Mouse (Mus musculus) CH12.LX (cell line): ENCODE measurements around the gene Ttll10. TPM values are rescaled to one million over a fixed set of nuclear protein-coding genes. Genes with fewer than 3 reads are reported as not detected.

Source experiments
- DNase-seq: peaks from one replicate; pipeline ENCODE4 v3.0.0-alpha.2; 2013; ENCODE audit errors: extremely low read depth
- H3K27ac ChIP-seq: 2 replicates; pipeline ENCODE4 v1.5.1; 2012; ENCODE audit warnings: low read depth, mild to moderate bottlenecking, control low read depth, moderate library complexity; ENCODE audit not compliant: insufficient read depth
- H3K27me3 ChIP-seq: replicated peaks from 2 replicates; pipeline ENCODE3; 2012; ENCODE audit warnings: inconsistent platforms
- H3K36me3 ChIP-seq, 2 experiments: replicated peaks in 1 of 2; 2 replicates each; pipeline versions ENCODE3 to v1.6.1; 2012; ENCODE audit warnings: inconsistent platforms in 1 of 2, low read length in 1 of 2, mild to moderate bottlenecking in 1 of 2, mixed read lengths in 1 of 2, moderate library complexity in 1 of 2; ENCODE audit not compliant: control insufficient read depth in 1 of 2, insufficient read depth in 1 of 2
- H3K4me1 ChIP-seq, 2 experiments: 2 replicates each; pipeline ENCODE4 v1.6.1; 2012; ENCODE audit warnings: inconsistent platforms in 1 of 2, moderate library complexity in 1 of 2; ENCODE audit not compliant: insufficient read depth in 2 of 2, control insufficient read depth in 1 of 2
- H3K4me2 ChIP-seq: 2 replicates; pipeline ENCODE4 v1.6.1; 2012; ENCODE audit warnings: low read depth, mild to moderate bottlenecking, control low read depth; ENCODE audit not compliant: poor library complexity, insufficient read depth, severe bottlenecking
- H3K4me3 ChIP-seq, 3 experiments: fragments of 150-350 bp in 1 of 3; sonication (generic) in 1 of 3; replicated peaks in 1 of 3; 2 replicates each; pipeline versions ENCODE3 to v1.5.1; 2011 to 2012; ENCODE audit warnings: low read depth in 2 of 3, low read length in 2 of 3, mild to moderate bottlenecking in 2 of 3, moderate library complexity in 2 of 3, control low read depth in 1 of 3, improper control_type of control experiment in 1 of 3, inconsistent platforms in 1 of 3, mixed read lengths in 1 of 3; ENCODE audit not compliant: poor library complexity in 1 of 3
- H3K79me2 ChIP-seq: replicated peaks from 2 replicates; pipeline ENCODE4 v1.6.1; 2012; ENCODE audit warnings: mild to moderate bottlenecking, moderate library complexity; ENCODE audit not compliant: control insufficient read depth, poor library complexity, insufficient read depth, severe bottlenecking; ENCODE audit errors: extremely low read depth
- H3K9ac ChIP-seq: 2 replicates; pipeline ENCODE4 v1.6.1; 2012; ENCODE audit warnings: low read depth, mild to moderate bottlenecking, control low read depth, moderate library complexity; ENCODE audit not compliant: insufficient read depth
- H3K9me3 ChIP-seq: replicated peaks from 2 replicates; pipeline ENCODE3; 2012; ENCODE audit warnings: low read length, inconsistent platforms, mixed read lengths
- CHD1 ChIP-seq: IDR thresholded peaks from 2 replicates; pipeline ENCODE4 v1.6.1; 2012; ENCODE audit warnings: low read depth, low read length, improper control_type of control experiment, inconsistent platforms
- CHD2 ChIP-seq: IDR thresholded peaks from 2 replicates; pipeline ENCODE4 v1.6.1; 2011; ENCODE audit warnings: low read length, improper control_type of control experiment
- CTCF ChIP-seq, 2 experiments: IDR thresholded peaks in 1 of 2; conservative IDR thresholded peaks in 1 of 2; 2 replicates each; pipeline ENCODE4 v1.5.1; 2011 to 2012; ENCODE audit warnings: low read depth in 2 of 2, low read length in 2 of 2, improper control_type of control experiment in 1 of 2, inconsistent platforms in 1 of 2, mild to moderate bottlenecking in 1 of 2, moderate library complexity in 1 of 2
- E2F4 ChIP-seq: IDR thresholded peaks from 2 replicates; pipeline ENCODE4 v1.6.1; 2011; ENCODE audit warnings: low read depth, low read length, improper control_type of control experiment; ENCODE audit not compliant: insufficient replicate concordance
- ELF1 ChIP-seq: IDR thresholded peaks from 2 replicates; pipeline ENCODE4 v1.6.1; 2014; ENCODE audit warnings: low read depth, mild to moderate bottlenecking, inconsistent platforms, low read length, improper control_type of control experiment
- EP300 ChIP-seq: IDR thresholded peaks from 2 replicates; pipeline ENCODE4 v1.6.1; 2011; ENCODE audit warnings: low read length, improper control_type of control experiment
- ETS1 ChIP-seq: conservative IDR thresholded peaks from 2 replicates; pipeline ENCODE4 v1.6.1; 2012; ENCODE audit warnings: low read depth, mild to moderate bottlenecking, inconsistent platforms, low read length, improper control_type of control experiment, moderate library complexity
- GABPA ChIP-seq: IDR thresholded peaks from 2 replicates; pipeline ENCODE4 v1.6.1; 2012; ENCODE audit warnings: low read depth, low read length, improper control_type of control experiment, inconsistent platforms; ENCODE audit not compliant: insufficient replicate concordance
- HCFC1 ChIP-seq: IDR thresholded peaks from 2 replicates; pipeline ENCODE4 v1.6.1; 2012; ENCODE audit warnings: low read depth, mild to moderate bottlenecking, inconsistent platforms, low read length, improper control_type of control experiment
- IRF4 ChIP-seq: IDR thresholded peaks from 2 replicates; pipeline ENCODE4 v1.6.1; 2014; ENCODE audit warnings: low read depth, mild to moderate bottlenecking, inconsistent platforms, low read length, improper control_type of control experiment
- JUN ChIP-seq: IDR thresholded peaks from 2 replicates; pipeline ENCODE4 v1.6.1; 2011; ENCODE audit warnings: low read depth, mild to moderate bottlenecking, low read length, improper control_type of control experiment, moderate library complexity; ENCODE audit not compliant: insufficient read depth
- JUND ChIP-seq: conservative IDR thresholded peaks from 2 replicates; pipeline ENCODE4 v1.6.1; 2011; ENCODE audit warnings: low read depth, low read length, improper control_type of control experiment
- KAT2A ChIP-seq: IDR thresholded peaks from 2 replicates; pipeline ENCODE4 v1.6.1; 2012; ENCODE audit warnings: low read length, improper control_type of control experiment, inconsistent platforms; ENCODE audit not compliant: insufficient replicate concordance
- MAFK ChIP-seq: IDR thresholded peaks from 2 replicates; pipeline ENCODE4 v1.6.1; 2011; ENCODE audit warnings: low read length, improper control_type of control experiment; ENCODE audit not compliant: insufficient replicate concordance
- MAZ ChIP-seq: IDR thresholded peaks from 2 replicates; pipeline ENCODE4 v1.6.1; 2012; ENCODE audit warnings: low read depth, mild to moderate bottlenecking, inconsistent platforms, low read length, improper control_type of control experiment, moderate library complexity
- MYC ChIP-seq: IDR thresholded peaks from 2 replicates; pipeline ENCODE4 v1.6.1; 2011; ENCODE audit warnings: low read depth, mild to moderate bottlenecking, improper control_type of control experiment, low read length
- NELFE ChIP-seq: IDR thresholded peaks from 2 replicates; pipeline ENCODE4 v1.6.1; 2011; ENCODE audit warnings: low read depth, low read length, improper control_type of control experiment
- POLR2A ChIP-seq: IDR thresholded peaks from 2 replicates; pipeline ENCODE4 v1.6.1; 2011; ENCODE audit warnings: low read depth, mild to moderate bottlenecking, improper control_type of control experiment, low read length
- POLR2AphosphoS2 ChIP-seq: IDR thresholded peaks from 2 replicates; pipeline ENCODE4 v1.6.1; 2011; ENCODE audit warnings: low read depth, low read length, improper control_type of control experiment
- RAD21 ChIP-seq: IDR thresholded peaks from 2 replicates; pipeline ENCODE4 v1.6.1; 2011; ENCODE audit warnings: low read depth, mild to moderate bottlenecking, low read length, improper control_type of control experiment, moderate library complexity
- RCOR1 ChIP-seq: conservative IDR thresholded peaks from 2 replicates; pipeline ENCODE4 v1.6.1; 2012; ENCODE audit warnings: low read depth, mild to moderate bottlenecking, inconsistent platforms, low read length, improper control_type of control experiment
- TBP ChIP-seq: conservative IDR thresholded peaks from 2 replicates; pipeline ENCODE4 v1.6.1; 2011; ENCODE audit warnings: low read depth, low read length, improper control_type of control experiment
- USF1 ChIP-seq: IDR thresholded peaks from 2 replicates; pipeline ENCODE4 v1.6.1; 2014; ENCODE audit warnings: low read depth, mild to moderate bottlenecking, inconsistent platforms, low read length, improper control_type of control experiment
- ZC3H11A ChIP-seq: IDR thresholded peaks from 2 replicates; pipeline ENCODE4 v1.6.1; 2012; ENCODE audit warnings: low read depth, mild to moderate bottlenecking, inconsistent platforms, low read length, improper control_type of control experiment
- ZMIZ1 ChIP-seq: IDR thresholded peaks from 2 replicates; pipeline ENCODE4 v1.6.1; 2012; ENCODE audit warnings: low read depth, mild to moderate bottlenecking, inconsistent platforms, low read length, improper control_type of control experiment
- ZNF384 ChIP-seq: IDR thresholded peaks from 2 replicates; pipeline ENCODE4 v1.6.1; 2012; ENCODE audit warnings: low read depth, low read length, improper control_type of control experiment, inconsistent platforms
- dilution Hi-C: fragments of 300-500 bp; cut with MboI; formaldehyde crosslinking; loops from 2 replicates; pipeline ENCODE4 v1.14.3; 2020; ENCODE audit warnings: low sequenced_read_pairs; ENCODE audit not compliant: extremely low pct_unique_long_range_greater_than_20kb, extremely low pct_ligation_motif_present
- in situ Hi-C: fragments of 300-500 bp; cut with MboI; formaldehyde crosslinking; loops from 3 replicates; pipeline ENCODE4 v1.14.3; 2019; ENCODE audit warnings: low sequenced_read_pairs, low pct_ligation_motif_present, low pct_unique_long_range_greater_than_20kb, mixed read lengths
- polyA plus RNA-seq: library from polyadenylated mRNA; unstranded; fragments of >175 nt; gene quantifications from 2 replicates; pipeline ENCODE4 v1.2.1, GENCODE M21; 2012; ENCODE audit warnings: low read depth; ENCODE audit not compliant: insufficient read length
- total RNA-seq, 2 experiments: library from RNA; depleted of rRNA; stranded (reverse); fragments of 300-350 nt in 1 of 2; fragments of >200 nt in 1 of 2; gene quantifications; 2 replicates each; pipeline ENCODE4 v1.2.3; 2012 to 2014

Gene Ttll10
- total and polyA plus RNA-seq, 3 experiments, result 0.04 TPM; not detected in 2

GRCm38 (mm10) chr4:156097770-156098366 lies 38.7 kb upstream of the Ttll10 start (continued):
- peak; percentile 57 for TF ChIP-seq POLR2A
- TF ChIP-seq RAD21, result no peak
- peak; percentile 17; the same call in 1 of the 2 replicates for TF ChIP-seq IRF4
- no peak for TF ChIP-seq JUN
- TF ChIP-seq USF1, result no peak
- TF ChIP-seq ELF1, result peak; percentile 41; the same call in 1 of the 2 replicates
- no peak for TF ChIP-seq MAFK
- peak; percentile 48; the same call in 1 of the 2 replicates for TF ChIP-seq NELFE
- no peak for TF ChIP-seq ZC3H11A

DNA sequence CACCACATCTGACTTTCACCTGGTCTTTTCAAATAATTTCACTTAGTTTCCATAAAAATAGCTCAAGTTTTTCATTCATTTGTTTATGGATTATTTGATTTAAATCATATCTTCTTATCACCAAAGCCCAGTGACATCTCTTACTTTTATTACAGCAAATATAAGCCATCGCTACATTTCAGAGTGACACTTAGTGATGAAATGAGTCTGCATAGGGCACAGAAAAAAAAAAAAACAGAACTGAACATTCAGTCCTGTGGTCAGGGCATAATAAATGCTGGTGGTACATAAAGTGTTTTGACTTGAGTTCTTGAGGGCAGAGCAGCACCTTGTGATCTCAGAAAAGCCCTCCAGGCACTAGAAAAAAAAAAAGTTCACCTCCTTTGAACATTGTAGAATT lies 37.0 kb upstream of the Ttll10 start:
- H3K9ac ChIP-seq, result no peak overlapping the region
- no peak overlapping the region for H3K4me2 ChIP-seq
- TF ChIP-seq ZNF384 (peak; percentile 81), JUND (no peak), CTCF (conservative IDR thresholded peaks at IDR 0.05 in 1 of 2, IDR thresholded peaks at IDR 0.05 in 1 of 2; ENCODE audit: low read depth in 2 of 2, low read length in 2 of 2) (no peak)
- H3K36me3 ChIP-seq, result no peaks in the 10 kb centered on the region
- no peak for DNase-seq
- no peak overlapping the region for H3K27ac ChIP-seq
- H3K4me3 ChIP-seq, result no peak overlapping the region
- in situ Hi-C loops, result loop anchor here (10.0 kb wide), 1 partner anchor 131 kb away; the partner anchor contains the start of gene C1qtnf12
- no peaks in the 10 kb centered on the region for H3K79me2 ChIP-seq
- H3K27me3 ChIP-seq, result no peaks in the 10 kb centered on the region
- dilution Hi-C loops, result no loop called here
- peaks cover 25 to 65% of the 10 kb centered on the region in 2 experiments for H3K4me1 ChIP-seq
- no peaks in the 10 kb centered on the region for H3K9me3 ChIP-seq

GRCm38 (mm10) chr4:156093758-156094157 lies 34.5 kb upstream of the Ttll10 start:
- DNase-seq, result no peak
- H3K36me3 ChIP-seq, result no peaks in the 10 kb centered on the region
- no peaks in the 10 kb centered on the region for H3K27me3 ChIP-seq
- H3K9me3 ChIP-seq, result no peaks in the 10 kb centered on the region
- H3K79me2 ChIP-seq, result no peaks in the 10 kb centered on the region
- peaks cover 16 to 54% of the 10 kb centered on the region in 2 experiments for H3K4me1 ChIP-seq
- in situ Hi-C loops, result loop anchor here (5.0 to 10.0 kb wide), 2 partner anchors 61 to 129 kb away; partner anchors contain the start of gene C1qtnf12
- TF ChIP-seq GABPA (no peak), JUND (no peak), POLR2AphosphoS2 (no peak), E2F4 (no peak), HCFC1 (no peak), EP300 (no peak), CHD1 (no peak), IRF4 (no peak), MYC (no peak), USF1 (no peak), RAD21 (no peak), TBP (no peak), RCOR1 (no peak), ZMIZ1 (no peak), MAZ (no peak), CHD2 (no peak), ZNF384 (no peak), KAT2A (no peak), CTCF (conservative IDR thresholded peaks at IDR 0.05 in 1 of 2, IDR thresholded peaks at IDR 0.05 in 1 of 2; ENCODE audit: low read depth in 2 of 2, low read length in 2 of 2) (no peak), ETS1 (no peak)
- TF ChIP-seq, all 38 proteins: peak for 0
- Histone ChIP-seq H3K4me2 (no peak overlapping the region), H3K27ac (no peak overlapping the region), H3K4me3 (no peak overlapping the region), H3K9ac (no peak overlapping the region)
- dilution Hi-C loops, result no loop called here
